Mouse (Mus musculus): ENCODE measurements around the gene Tbxa2r. TPM values are rescaled to one million over a fixed set of nuclear protein-coding genes. Genes with fewer than 3 reads are reported as not detected.
A peak's percentile ranks its signal among the peaks of the same experiment; 100 is the strongest.

The Tbxa2r gene
- polyA plus RNA-seq, 2 experiments, result 1.9 to 2.4 TPM

GRCm38 (mm10) chr10:81316338-81317060, 12.0 kb upstream of the Tbxa2r start:
- no peak overlapping the region for H3K9ac ChIP-seq (replicated peaks)

GRCm38 (mm10) chr10:81317273-81317672, 11.3 kb upstream of the Tbxa2r start:
- H3K9me3 ChIP-seq (ENCODE audit: control insufficient read depth, low read length), result no peaks in the 10 kb centered on the region
- DNase-seq (ENCODE audit: low read depth in 3 of 3, low spot score in 3 of 3) (peak in 1 of 3 experiments; percentile 54), ATAC-seq (ENCODE audit: insufficient read depth) (no peak)
- H3K9ac ChIP-seq (replicated peaks), result 0 out of 2 replicates have a peak overlapping the region, but pooled peaks have one; percentile 23
- peaks cover 5% of the 10 kb centered on the region; the same call in 1 of the 2 replicates for H3K36me3 ChIP-seq (replicated peaks; ENCODE audit: control insufficient read depth, insufficient read depth, low read depth)
- H3K27me3 ChIP-seq (ENCODE audit: control insufficient read depth, insufficient read depth, low read length), result no peaks in the 10 kb centered on the region
- H3K4me2 ChIP-seq (ENCODE audit: low read depth), result peak overlapping the region; percentile 61
- TF ChIP-seq CTCF (IDR thresholded peaks at IDR 0.05; ENCODE audit: low read depth), result no peak
- no peak for TF ChIP-seq EP300 (IDR thresholded peaks at IDR 0.05; ENCODE audit: low read depth)
- no peak overlapping the region for H3K27ac ChIP-seq
- H3K4me1 ChIP-seq (replicated peaks; ENCODE audit: control insufficient read depth in 2 of 2, insufficient read depth in 2 of 2, low read length in 1 of 2), result peaks cover 11 to 12% of the 10 kb centered on the region in 2 experiments
- peak overlapping the region in 1 of 2 experiments; percentile 20; a peak in 1 of 4 replicates for H3K4me3 ChIP-seq (ENCODE audit: insufficient read depth in 1 of 2, low read depth in 2 of 2, low read length in 2 of 2)
- WGBS (ENCODE audit: insufficient replicate concordance), result 20% methylated on average over 20 of the region's 20 CpGs

More at GRCm38 (mm10) chr10:81316338-81317060, 12.0 kb upstream of the Tbxa2r start:
- peak; percentile 65 for TF ChIP-seq CTCF (IDR thresholded peaks at IDR 0.05; ENCODE audit: low read depth)
- no peak for TF ChIP-seq EP300 (IDR thresholded peaks at IDR 0.05; ENCODE audit: low read depth)
- Histone ChIP-seq H3K36me3 (replicated peaks; ENCODE audit: control insufficient read depth, insufficient read depth, low read depth) (peaks cover 9% of the 10 kb centered on the region), H3K27ac (no peak overlapping the region), H3K4me1 (replicated peaks; ENCODE audit: control insufficient read depth in 2 of 2, insufficient read depth in 2 of 2, low read length in 1 of 2) (peaks cover 10 to 11% of the 10 kb centered on the region in 2 experiments), H3K4me2 (ENCODE audit: low read depth) (peak overlapping the region; percentile 61), H3K4me3 (ENCODE audit: insufficient read depth in 1 of 2, low read depth in 2 of 2, low read length in 2 of 2) (no peak overlapping the region), H3K9me3 (ENCODE audit: control insufficient read depth, low read length) (no peaks in the 10 kb centered on the region), H3K27me3 (ENCODE audit: control insufficient read depth, insufficient read depth, low read length) (no peaks in the 10 kb centered on the region)
- 63% methylated on average over 16 of the region's 16 CpGs for WGBS (ENCODE audit: insufficient replicate concordance)
- DNase-seq (ENCODE audit: low read depth in 3 of 3, low spot score in 3 of 3), result no peak
- ATAC-seq (ENCODE audit: insufficient read depth), result no peak

GRCm38 (mm10) chr10:81318589-81319329, 9.8 kb upstream of the Tbxa2r start:
- WGBS (ENCODE audit: insufficient replicate concordance), result 80% methylated on average over 13 of the region's 13 CpGs
- no peak for ATAC-seq (ENCODE audit: insufficient read depth)
- H3K36me3 ChIP-seq (replicated peaks; ENCODE audit: control insufficient read depth, insufficient read depth, low read depth), result peaks cover 18% of the 10 kb centered on the region
- no peak overlapping the region for H3K9ac ChIP-seq (replicated peaks)
- H3K27me3 ChIP-seq (ENCODE audit: control insufficient read depth, insufficient read depth, low read length), result no peaks in the 10 kb centered on the region
- no peaks in the 10 kb centered on the region for H3K9me3 ChIP-seq (ENCODE audit: control insufficient read depth, low read length)
- no peak overlapping the region for H3K4me3 ChIP-seq (ENCODE audit: insufficient read depth in 1 of 2, low read depth in 2 of 2, low read length in 2 of 2)
- H3K4me2 ChIP-seq (ENCODE audit: low read depth), result no peak overlapping the region; the same call in 1 of the 2 replicates
- peaks cover 11 to 12% of the 10 kb centered on the region in 2 experiments for H3K4me1 ChIP-seq (replicated peaks; ENCODE audit: control insufficient read depth in 2 of 2, insufficient read depth in 2 of 2, low read length in 1 of 2)
- H3K27ac ChIP-seq, result no peak overlapping the region
- DNase-seq (ENCODE audit: low read depth in 3 of 3, low spot score in 3 of 3), result no peak
- TF ChIP-seq CTCF (IDR thresholded peaks at IDR 0.05; ENCODE audit: low read depth), result no peak
- no peak for TF ChIP-seq EP300 (IDR thresholded peaks at IDR 0.05; ENCODE audit: low read depth)

GRCm38 (mm10) chr10:81319330-81319699, 9.2 kb upstream of the Tbxa2r start:
- Histone ChIP-seq H3K27ac (peak overlapping the region; percentile 84), H3K9ac (replicated peaks) (no peak overlapping the region; the same call in 1 of the 2 replicates), H3K9me3 (ENCODE audit: control insufficient read depth, low read length) (no peaks in the 10 kb centered on the region), H3K4me2 (ENCODE audit: low read depth) (peak overlapping the region; percentile 90), H3K36me3 (replicated peaks; ENCODE audit: control insufficient read depth, insufficient read depth, low read depth) (peaks cover 20% of the 10 kb centered on the region), H3K4me3 (ENCODE audit: insufficient read depth in 1 of 2, low read depth in 2 of 2, low read length in 2 of 2) (peak overlapping the region; percentile 73 to 75; a peak in 3 of 4 replicates), H3K27me3 (ENCODE audit: control insufficient read depth, insufficient read depth, low read length) (no peaks in the 10 kb centered on the region), H3K4me1 (replicated peaks; ENCODE audit: control insufficient read depth in 2 of 2, insufficient read depth in 2 of 2, low read length in 1 of 2) (peaks cover 11 to 12% of the 10 kb centered on the region in 2 experiments)
- 25% methylated on average over 8 of the region's 8 CpGs for WGBS (ENCODE audit: insufficient replicate concordance)
- peak; percentile 37 for TF ChIP-seq CTCF (IDR thresholded peaks at IDR 0.05; ENCODE audit: low read depth)
- TF ChIP-seq EP300 (IDR thresholded peaks at IDR 0.05; ENCODE audit: low read depth), result no peak
- DNase-seq (ENCODE audit: low read depth in 3 of 3, low spot score in 3 of 3) (no peak), ATAC-seq (ENCODE audit: insufficient read depth) (no peak)
